Mouse (Mus musculus): ENCODE results near the gene Sema6b. TPM values are rescaled to one million over a fixed set of nuclear protein-coding genes. Genes with fewer than 3 reads are reported as not detected.

Sema6b gene
- 0.93 and 0.95 TPM in 2 replicates for polyA plus RNA-seq (2012; rRNA removed)

DNA sequence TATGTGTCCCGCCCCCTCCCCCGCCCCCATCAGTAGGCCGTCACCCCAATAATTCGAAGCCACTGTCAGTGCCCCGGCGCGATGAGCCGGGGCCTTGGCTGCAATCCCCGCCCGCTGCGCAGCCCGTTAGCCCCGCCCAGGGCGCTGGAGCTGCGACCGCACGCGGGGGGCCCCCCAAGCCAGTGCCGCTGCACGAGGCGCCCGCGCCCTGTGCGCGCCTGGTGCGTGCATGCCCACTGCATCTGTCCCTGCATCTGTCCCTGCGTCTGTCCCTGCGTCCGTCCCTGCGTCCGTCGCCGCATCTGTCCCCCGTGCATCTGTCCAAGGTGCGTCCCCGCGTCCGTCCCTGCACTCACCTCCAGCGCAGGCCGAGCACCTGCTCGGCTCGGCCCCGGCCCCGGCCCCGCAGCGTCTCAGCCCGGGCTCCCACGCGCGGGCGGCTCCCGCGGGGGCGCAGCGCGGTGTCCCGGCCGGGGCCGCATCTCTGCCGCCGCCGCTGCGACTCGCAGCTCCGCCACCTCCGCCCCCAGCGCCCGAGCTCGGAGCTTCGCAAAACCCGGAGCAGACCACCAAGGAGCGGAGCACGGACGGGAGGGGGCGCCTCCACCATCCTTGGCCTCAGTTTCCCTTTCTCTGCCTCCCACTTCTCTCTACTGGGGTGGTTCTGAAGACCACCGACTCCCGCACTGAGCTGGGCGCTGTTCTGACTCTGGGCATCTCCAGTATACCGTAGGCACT is at the start of gene Sema6b:
Gene Sema6b (minus strand): TSS at position 486 of the 738 bp plus-strand sequence.

DNA sequence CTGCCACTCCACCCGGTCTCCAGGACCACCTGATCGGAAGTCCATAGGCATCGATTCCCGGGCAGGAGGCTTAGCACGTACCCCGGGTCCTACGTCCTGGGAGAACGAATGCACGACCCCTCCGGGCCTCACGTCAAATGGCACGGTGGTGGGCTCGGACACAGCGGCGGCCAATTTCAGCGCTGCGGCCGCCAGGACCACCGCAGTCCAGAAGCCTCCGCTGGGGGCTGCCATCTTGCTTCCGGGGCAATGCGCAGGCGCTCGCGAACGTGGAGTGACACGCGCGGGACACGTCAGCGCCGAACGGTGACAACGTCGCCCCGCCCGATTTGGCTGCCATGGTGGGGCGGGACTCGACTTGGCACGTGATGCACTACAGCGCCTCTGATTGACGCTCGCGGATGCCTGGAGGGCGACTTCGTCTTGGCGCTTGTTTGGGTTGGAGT is 43.5 kb upstream of the Sema6b start, which contains the start of gene Mydgf:
Gene Mydgf (minus strand): TSS at position 263 of the 446 bp plus-strand sequence.

DNA sequence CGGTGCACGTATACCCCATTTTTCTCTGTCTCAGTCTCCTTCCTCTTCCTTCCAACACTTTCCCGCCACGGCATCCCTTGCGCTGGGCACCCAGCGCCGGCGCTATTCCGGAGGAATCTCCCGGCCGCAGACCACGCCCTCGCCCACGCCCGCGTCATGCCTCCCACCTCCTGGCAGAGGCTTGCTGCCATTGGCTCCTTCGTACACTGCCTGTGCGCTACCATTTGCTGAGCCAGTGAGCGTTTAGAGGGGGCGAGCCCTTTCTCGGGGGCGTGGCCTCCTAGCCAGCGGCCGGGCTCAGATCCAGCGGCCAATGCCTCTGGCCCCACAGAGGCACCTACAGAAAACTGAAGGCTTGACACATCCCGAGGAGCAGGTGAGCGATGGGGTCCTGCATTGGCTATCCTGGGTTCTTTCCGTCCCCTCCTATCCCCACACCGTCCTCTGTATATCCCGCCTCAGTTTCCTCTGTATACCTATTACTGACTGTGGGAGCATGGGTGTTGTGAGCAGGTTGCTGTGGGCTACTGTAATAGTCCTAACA is 22.2 kb upstream of the Sema6b start, which contains the start of gene Tnfaip8l1:
Gene Tnfaip8l1 (plus strand): TSS at position 247 of the 544 bp plus-strand sequence.

DNA sequence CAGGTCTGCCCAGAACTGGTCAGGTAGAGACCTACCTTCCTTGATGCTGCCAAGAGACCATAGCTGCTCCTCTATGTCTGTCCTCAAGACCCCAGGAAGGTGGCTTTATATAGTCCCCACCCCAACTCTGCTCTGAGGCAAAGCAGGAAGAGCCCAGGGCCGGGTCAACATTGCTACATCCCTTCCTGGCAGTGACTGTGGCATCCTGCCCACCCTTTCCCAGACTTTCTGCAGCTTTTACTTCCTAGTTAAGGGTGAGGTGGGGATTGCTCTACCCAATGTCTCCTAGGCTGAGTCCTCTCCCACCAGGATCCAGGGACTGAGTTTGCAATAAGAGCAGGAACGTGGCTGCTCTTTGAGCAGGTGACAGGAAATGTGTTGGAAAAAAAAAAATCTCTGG is 18.3 kb downstream of the Sema6b start, which contains the start of gene Lrg1:
Gene Lrg1 (minus strand): TSS at position 176 of the 400 bp plus-strand sequence.

DNA sequence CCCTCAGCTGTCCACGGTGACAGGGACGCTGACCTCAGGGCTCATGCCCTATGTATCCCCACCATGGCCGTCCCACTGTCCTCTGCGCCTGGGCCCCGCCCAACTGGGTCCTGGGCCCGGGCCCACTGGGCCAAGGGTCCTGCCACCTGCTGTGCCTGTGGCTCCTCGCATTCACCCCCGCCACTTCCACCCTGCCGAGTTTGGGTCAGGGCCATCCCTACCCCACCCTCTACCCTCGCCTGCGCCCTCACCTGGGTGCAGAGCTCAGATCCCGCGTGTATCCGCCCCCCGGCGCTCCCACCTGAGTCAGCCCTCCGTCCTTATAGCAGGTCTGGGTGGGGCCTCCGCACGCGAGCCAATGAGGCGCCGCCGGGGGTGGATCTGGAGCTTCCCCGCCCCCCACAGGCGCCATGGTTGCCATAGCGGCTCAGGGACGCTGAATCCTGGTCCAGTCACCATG is 22.9 kb downstream of the Sema6b start, which contains the start of gene Plin5:
Gene Plin5 (minus strand): TSS at position 346 of the 460 bp plus-strand sequence.

GRCm38 (mm10) chr17:56109219-56110051 is 30.7 kb downstream of the Sema6b start, which contains the start of gene Plin4:
Plin4 (minus strand) TSS chr17:56109803.

DNA sequence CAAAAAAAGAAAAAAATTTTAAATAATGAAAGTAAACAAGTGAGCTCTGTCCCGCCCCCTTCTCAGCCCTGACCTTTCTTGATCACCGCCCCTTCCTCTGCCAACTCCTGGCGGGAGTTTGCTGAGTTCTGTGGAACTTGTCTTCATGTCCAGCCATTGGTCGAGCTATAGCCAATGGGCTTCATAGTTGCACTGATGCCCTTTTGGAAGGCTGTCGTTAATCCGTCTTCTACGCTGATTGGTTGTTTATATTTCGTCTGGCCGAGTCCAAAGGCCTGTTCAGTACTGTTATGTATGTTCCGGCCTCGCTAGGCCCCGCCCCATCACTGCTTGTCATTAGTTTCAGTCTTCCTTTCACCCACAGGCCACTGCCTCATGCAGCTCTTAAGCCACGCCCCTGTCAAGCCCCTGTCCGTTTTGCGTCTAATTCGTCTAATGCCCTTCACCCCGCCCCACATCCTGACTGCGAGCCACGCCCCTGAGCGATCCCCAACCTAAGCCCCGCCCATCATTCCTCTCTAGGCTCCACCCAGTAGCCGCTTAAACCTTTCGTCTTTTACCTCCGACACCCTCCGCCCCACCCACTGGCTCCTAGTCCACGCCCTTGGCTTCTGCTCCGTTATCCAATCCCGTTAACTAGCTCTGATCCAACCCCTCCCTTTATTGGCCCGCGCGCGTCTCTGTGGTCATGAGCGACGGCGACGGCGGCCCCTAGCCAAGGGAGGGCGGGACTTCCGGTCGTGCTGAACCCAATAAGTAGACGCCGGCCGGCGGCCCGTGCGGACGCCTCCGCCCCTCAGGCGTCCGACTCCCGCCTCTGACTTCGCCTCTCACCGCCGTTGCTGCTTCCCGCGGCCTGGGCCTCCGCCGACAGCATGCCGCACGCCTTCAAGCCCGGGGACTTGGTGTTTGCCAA is 61.0 kb downstream of the Sema6b start, which contains the start of gene Hdgfl2:
Gene Hdgfl2 (plus strand): TSS at position 755 of the 916 bp plus-strand sequence.

DNA sequence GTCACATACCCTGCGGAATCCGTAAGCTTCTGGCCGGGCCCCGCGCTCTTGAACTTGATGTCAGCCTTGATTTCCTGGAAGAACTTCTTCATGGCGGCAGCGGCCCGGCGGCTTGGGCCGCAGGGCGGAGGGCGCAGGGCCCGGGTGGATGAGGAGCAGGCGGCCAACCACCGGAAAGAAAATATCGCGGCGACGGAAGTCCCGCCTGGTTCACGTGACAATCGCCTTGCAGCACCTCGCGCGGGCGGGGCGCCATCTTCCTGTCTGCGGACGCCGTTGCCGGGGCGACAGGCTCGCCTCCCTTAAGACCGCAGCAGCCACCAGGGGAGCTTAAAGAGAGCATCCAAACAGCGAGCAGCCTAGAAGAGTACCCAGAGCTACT is 65.3 kb downstream of the Sema6b start, which contains the start of gene Ubxn6:
Gene Ubxn6 (minus strand): TSS at position 202 of the 382 bp plus-strand sequence.

Other genes starting within 250 kb of the Sema6b start
- 3.6 TPM in 2 replicates for gene Zfp959, start 248.2 kb downstream of the Sema6b start, polyA plus RNA-seq (2012; rRNA removed)
- gene Zfp119b, start 190.8 kb downstream of the Sema6b start, polyA plus RNA-seq (2012; rRNA removed), result 1.0 and 1.1 TPM in 2 replicates
- 3.0 and 4.2 TPM in 2 replicates for gene Ebi3, start 187.7 kb downstream of the Sema6b start, polyA plus RNA-seq (2012; rRNA removed)
- 5.0 and 5.9 TPM in 2 replicates for gene Yju2, start 181.2 kb downstream of the Sema6b start, polyA plus RNA-seq (2012; rRNA removed)
- gene Shd, start 169.9 kb downstream of the Sema6b start, polyA plus RNA-seq (2012; rRNA removed), result 0.23 and 0.38 TPM in 2 replicates
- gene Fsd1, start 153.8 kb downstream of the Sema6b start, polyA plus RNA-seq (2012; rRNA removed), result 0.08 and 0.25 TPM in 2 replicates
- 1.9 and 2.0 TPM in 2 replicates for gene Stap2, start 134.8 kb downstream of the Sema6b start, polyA plus RNA-seq (2012; rRNA removed)
- 14.0 and 16.4 TPM in 2 replicates for gene Mpnd, start 134.6 kb downstream of the Sema6b start, polyA plus RNA-seq (2012; rRNA removed)
- 25.3 and 29.6 TPM in 2 replicates for gene Sh3gl1, start 103.7 kb downstream of the Sema6b start, polyA plus RNA-seq (2012; rRNA removed)
- 16.0 and 18.2 TPM in 2 replicates for gene Chaf1a, start 99.9 kb downstream of the Sema6b start, polyA plus RNA-seq (2012; rRNA removed)
- 7.6 and 8.7 TPM in 2 replicates for gene Ubxn6, start 65.3 kb downstream of the Sema6b start, polyA plus RNA-seq (2012; rRNA removed)
- 30.2 and 32.2 TPM in 2 replicates for gene Hdgfl2, start 60.7 kb downstream of the Sema6b start, polyA plus RNA-seq (2012; rRNA removed)
- gene Plin4, start 30.5 kb downstream of the Sema6b start, polyA plus RNA-seq (2012; rRNA removed), result 0.02 TPM in 2 replicates
- gene Plin5, start 22.7 kb downstream of the Sema6b start, polyA plus RNA-seq (2012; rRNA removed), result 0.15 and 0.16 TPM in 2 replicates
- 0.17 and 0.18 TPM in 2 replicates for gene Lrg1, start 18.3 kb downstream of the Sema6b start, polyA plus RNA-seq (2012; rRNA removed)
- gene Tnfaip8l1, start 22.1 kb upstream of the Sema6b start, polyA plus RNA-seq (2012; rRNA removed), result 1.4 and 1.7 TPM in 2 replicates
- gene Mydgf, start 43.6 kb upstream of the Sema6b start, polyA plus RNA-seq (2012; rRNA removed), result 38.1 and 40.3 TPM in 2 replicates
- gene Dpp9, start 78.6 kb upstream of the Sema6b start, polyA plus RNA-seq (2012; rRNA removed), result 12.9 and 15.0 TPM in 2 replicates
- 4.8 and 5.7 TPM in 2 replicates for gene Fem1a, start 116.5 kb upstream of the Sema6b start, polyA plus RNA-seq (2012; rRNA removed)
- gene Ticam1, start 136.4 kb upstream of the Sema6b start, polyA plus RNA-seq (2012; rRNA removed), result 4.4 and 4.8 TPM in 2 replicates
- 7.2 and 8.9 TPM in 2 replicates for gene Plin3, start 152.5 kb upstream of the Sema6b start, polyA plus RNA-seq (2012; rRNA removed)
- not detected in 2 replicates for gene Arrdc5, start 159.9 kb upstream of the Sema6b start, polyA plus RNA-seq (2012; rRNA removed)
- 82.5 and 93.9 TPM in 2 replicates for gene Uhrf1, start 163.0 kb upstream of the Sema6b start, polyA plus RNA-seq (2012; rRNA removed)
- 3.6 and 4.1 TPM in 2 replicates for gene Kdm4b, start 185.7 kb upstream of the Sema6b start, polyA plus RNA-seq (2012; rRNA removed)

All from liver, embryonic 14 days (tissue).